Mouse (Mus musculus) bone marrow macrophage, adult 2 months (primary cell): ENCODE results near the gene Cldn7.

ENCODE experiments used
- CTCF ChIP-seq: IDR thresholded peaks from 2 replicates; pipeline ENCODE4 v1.5.1; 2012; ENCODE audit warnings: low read depth, mild to moderate bottlenecking, low read length, moderate library complexity
- POLR2A ChIP-seq: IDR thresholded peaks from 2 replicates; pipeline ENCODE4 v1.6.1; 2012; ENCODE audit warnings: mild to moderate bottlenecking, low read depth, low read length, borderline replicate concordance

DNA sequence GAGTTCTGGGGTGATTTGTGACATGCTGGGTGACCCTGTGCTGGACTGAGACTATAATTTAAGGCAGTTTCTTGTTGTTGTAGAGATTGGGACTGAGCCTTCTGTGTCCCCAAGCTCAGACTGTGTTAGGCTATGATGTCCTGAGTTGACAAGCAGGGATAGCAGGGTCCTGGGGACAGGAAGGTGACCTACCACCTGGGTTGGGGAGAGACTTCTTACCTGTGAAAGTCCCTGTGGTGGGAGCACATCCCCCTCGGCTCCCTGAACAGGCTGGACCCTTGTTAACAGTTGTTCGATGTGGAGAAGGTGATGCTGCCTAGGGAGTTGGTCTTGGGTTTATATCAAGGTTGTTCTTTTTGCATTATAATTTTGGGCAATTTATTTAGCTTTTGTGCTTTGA, 37.9 kb downstream of the Cldn7 start:
- TF ChIP-seq CTCF, result no peak
- TF ChIP-seq POLR2A, result no peak
